Mouse (Mus musculus): Measurements from ENCODE around the gene Adgb. TPM values are rescaled to one million over a fixed set of nuclear protein-coding genes. Genes with fewer than 3 reads are reported as not detected.

The Adgb gene
- total RNA-seq, 2 experiments from 2014 or later = not detected

Other genes with a start within 250 kb of the Adgb start
- gene Rab32, start 85.9 kb upstream of the Adgb start, total RNA-seq (2015; ENCODE audit: low replicate concordance) = 24.0 and 35.1 TPM in 2 replicates
- gene Rab32, start 85.9 kb upstream of the Adgb start, total RNA-seq (2017; ENCODE audit: low replicate concordance) = 11.6 and 17.6 TPM in 2 replicates
- gene Gm10944, start 209.0 kb upstream of the Adgb start, total RNA-seq (2015; ENCODE audit: low replicate concordance) = not detected in 2 replicates
- not detected in 2 replicates for gene Gm10944, start 209.0 kb upstream of the Adgb start, total RNA-seq (2017; ENCODE audit: low replicate concordance)

Data from erythroblast, adult 5-6 weeks (primary cell).